Mouse (Mus musculus): ENCODE data around the gene Atp6v0a4. TPM values are rescaled to one million over a fixed set of nuclear protein-coding genes. Genes with fewer than 3 reads are reported as not detected.

Gene Atp6v0a4
- polyA plus RNA-seq, 1 experiment: 5.3 TPM

Other genes starting within 250 kb of the Atp6v0a4 start
- gene Svopl, start 77.6 kb downstream of the Atp6v0a4 start, polyA plus RNA-seq (2012; rRNA removed): 5.3 and 5.4 TPM in 2 replicates
- 1.5 and 2.6 TPM in 2 replicates for gene Tmem213, start 15.3 kb downstream of the Atp6v0a4 start, polyA plus RNA-seq (2012; rRNA removed)
- gene D630045J12Rik, start 129.4 kb upstream of the Atp6v0a4 start, polyA plus RNA-seq (2012; rRNA removed): 16.1 and 24.2 TPM in 2 replicates
- gene Zc3hav1l, start 174.7 kb upstream of the Atp6v0a4 start, polyA plus RNA-seq (2012; rRNA removed): 2.3 and 3.6 TPM in 2 replicates
- gene Zc3hav1, start 230.0 kb upstream of the Atp6v0a4 start, polyA plus RNA-seq (2012; rRNA removed): 23.3 and 26.6 TPM in 2 replicates

Data from gonadal fat pad, adult 2 months (tissue).